Mouse (Mus musculus): ENCODE data around the gene Gm47969.
"Not testable (repeated sequence)": the region's sequence is repeated elsewhere in the genome, so short reads cannot be mapped to it uniquely, and the experiment has no call there.

DNA sequence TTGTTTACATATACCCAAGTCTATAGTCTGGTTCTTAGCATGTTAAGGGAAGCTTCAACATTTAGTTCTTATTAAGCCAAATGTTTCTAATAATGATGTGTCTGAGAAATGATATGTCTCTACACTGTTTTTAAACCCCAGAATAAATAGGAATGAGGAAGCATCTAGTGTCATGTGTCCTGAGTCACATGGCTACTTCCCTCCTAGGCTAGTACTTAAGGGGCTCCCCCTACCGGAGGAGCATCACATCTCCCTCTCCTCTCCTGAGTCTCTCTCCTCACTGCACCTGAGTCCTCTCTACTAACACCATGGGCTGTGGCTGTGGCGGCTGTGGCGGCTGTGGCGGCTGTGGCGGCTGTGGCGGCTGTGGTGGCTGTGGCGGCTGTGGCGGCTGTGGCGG lies 44.4 kb upstream of the Gm47969 start, which contains the start of gene Gm47959:
- TF ChIP-seq CTCF (IDR thresholded peaks at IDR 0.05; ENCODE audit: borderline replicate concordance, insufficient read depth, low read length); POLR2A (IDR thresholded peaks at IDR 0.05; ENCODE audit: low read depth, low read length): not testable (repeated sequence)

Measured in embryonic fibroblast, embryonic 13.5 days (primary cell).